Mouse (Mus musculus): ENCODE measurements around the gene Rrp15. TPM values are rescaled to one million over a fixed set of nuclear protein-coding genes. Genes with fewer than 3 reads are reported as not detected.
A peak's percentile ranks its signal among the peaks of the same experiment; 100 is the strongest.
"Not testable (repeated sequence)": the region's sequence is repeated elsewhere in the genome, so short reads cannot be mapped to it uniquely, and the experiment has no call there.

The Rrp15 gene
- polyA plus RNA-seq (2015; fragmentation: Nextera tagmentation; extraction: Ambion mirVana): 34.6 and 38.8 TPM in 2 replicates

GRCm38 (mm10) chr1:186748724-186749653 is at the start of gene Rrp15:
Rrp15 (minus strand) TSS chr1:186749358.
- Histone ChIP-seq H3K9ac (replicated peaks) (peak within 1 kb of the TSS; percentile 85), H3K4me3 (replicated peaks) (peak within 1 kb of the TSS; percentile 84), H3K27ac (peak within 1 kb of the TSS; percentile 86), H3K4me1 (replicated peaks) (peaks cover 26% of the 10 kb centered on the region), H3K36me3 (no peaks in the 10 kb centered on the region), H3K4me2 (replicated peaks) (peak within 1 kb of the TSS; percentile 86), H3K9me3 (no peaks in the 10 kb centered on the region), H3K27me3 (no peaks in the 10 kb centered on the region)
- under 1% methylated on average over 46 of the region's 46 CpGs for WGBS
- peak; percentile 97 for ATAC-seq

GRCm38 (mm10) chr1:186797991-186798390 is 48.8 kb upstream of the Rrp15 start:
- 58% methylated on average over 6 of the region's 6 CpGs for WGBS
- Histone ChIP-seq H3K4me2 (replicated peaks) (no peak overlapping the region), H3K9ac (replicated peaks) (no peak overlapping the region), H3K4me1 (replicated peaks) (no peaks in the 10 kb centered on the region), H3K4me3 (replicated peaks) (no peak overlapping the region), H3K36me3 (no peaks in the 10 kb centered on the region), H3K27ac (no peak overlapping the region), H3K27me3 (no peaks in the 10 kb centered on the region), H3K9me3 (no peaks in the 10 kb centered on the region)
- no peak for ATAC-seq

- no peaks in the 10 kb centered on the region for H3K4me1 ChIP-seq (replicated peaks)
- H3K27ac ChIP-seq: no peak overlapping the region
- H3K9me3 ChIP-seq: no peaks in the 10 kb centered on the region
- H3K36me3 ChIP-seq: no peaks in the 10 kb centered on the region
- H3K9ac ChIP-seq (replicated peaks): no peak overlapping the region
- no peak overlapping the region for H3K4me3 ChIP-seq (replicated peaks)
- no peak overlapping the region for H3K4me2 ChIP-seq (replicated peaks)
- WGBS: 86% methylated on average over 4 of the region's 4 CpGs
- no peak for ATAC-seq
- no peaks in the 10 kb centered on the region for H3K27me3 ChIP-seq
Measured at GRCm38 (mm10) chr1:186785359-186785758, 36.2 kb upstream of the Rrp15 start.

GRCm38 (mm10) chr1:186780826-186781225 is 31.7 kb upstream of the Rrp15 start:
- H3K36me3 ChIP-seq: no peaks in the 10 kb centered on the region
- H3K4me1 ChIP-seq (replicated peaks): no peaks in the 10 kb centered on the region
- ATAC-seq: no peak

GRCm38 (mm10) chr1:186773124-186773523 is 24.0 kb upstream of the Rrp15 start:
- 76% methylated on average over 3 of the region's 3 CpGs for WGBS

More at GRCm38 (mm10) chr1:186780826-186781225, 31.7 kb upstream of the Rrp15 start:
- H3K27me3 ChIP-seq: no peaks in the 10 kb centered on the region
- no peak overlapping the region for H3K9ac ChIP-seq (replicated peaks)
- H3K9me3 ChIP-seq: no peaks in the 10 kb centered on the region
- H3K27ac ChIP-seq: no peak overlapping the region
- no peak overlapping the region for H3K4me2 ChIP-seq (replicated peaks)
- H3K4me3 ChIP-seq (replicated peaks): no peak overlapping the region
- WGBS: 69% methylated on average over 2 of the region's 2 CpGs

GRCm38 (mm10) chr1:186772547-186773077 is 23.5 kb upstream of the Rrp15 start:
- H3K4me3 ChIP-seq (replicated peaks): no peak overlapping the region
- ATAC-seq: no peak
- WGBS: 72% methylated on average over 8 of the region's 8 CpGs
- H3K9me3 ChIP-seq: no peaks in the 10 kb centered on the region
- H3K4me1 ChIP-seq (replicated peaks): no peaks in the 10 kb centered on the region
- no peaks in the 10 kb centered on the region for H3K36me3 ChIP-seq
- H3K4me2 ChIP-seq (replicated peaks): no peak overlapping the region
- H3K27me3 ChIP-seq: no peaks in the 10 kb centered on the region
- H3K9ac ChIP-seq (replicated peaks): no peak overlapping the region
- no peak overlapping the region for H3K27ac ChIP-seq

More at GRCm38 (mm10) chr1:186773124-186773523, 24.0 kb upstream of the Rrp15 start:
- no peak overlapping the region for H3K27ac ChIP-seq
- H3K4me1 ChIP-seq (replicated peaks): no peaks in the 10 kb centered on the region
- no peak overlapping the region for H3K4me3 ChIP-seq (replicated peaks)
- no peaks in the 10 kb centered on the region for H3K36me3 ChIP-seq
- no peaks in the 10 kb centered on the region for H3K27me3 ChIP-seq
- no peaks in the 10 kb centered on the region for H3K9me3 ChIP-seq
- H3K9ac ChIP-seq (replicated peaks): no peak overlapping the region
- H3K4me2 ChIP-seq (replicated peaks): no peak overlapping the region
- ATAC-seq: no peak

GRCm38 (mm10) chr1:186772005-186772404 is 22.8 kb upstream of the Rrp15 start:
- WGBS: 90% methylated on average over 6 of the region's 6 CpGs

GRCm38 (mm10) chr1:186770659-186771058 is 21.5 kb upstream of the Rrp15 start:
- H3K4me3 ChIP-seq (replicated peaks): no peak overlapping the region
- 74% methylated on average over 5 of the region's 5 CpGs for WGBS
- H3K4me2 ChIP-seq (replicated peaks): no peak overlapping the region
- no peak overlapping the region for H3K27ac ChIP-seq
- no peak overlapping the region for H3K9ac ChIP-seq (replicated peaks)
- no peaks in the 10 kb centered on the region for H3K36me3 ChIP-seq
- no peak for ATAC-seq
- H3K9me3 ChIP-seq: no peaks in the 10 kb centered on the region
- H3K4me1 ChIP-seq (replicated peaks): no peaks in the 10 kb centered on the region
- H3K27me3 ChIP-seq: no peaks in the 10 kb centered on the region

More at GRCm38 (mm10) chr1:186772005-186772404, 22.8 kb upstream of the Rrp15 start:
- Histone ChIP-seq H3K4me1 (replicated peaks) (no peaks in the 10 kb centered on the region), H3K9ac (replicated peaks) (no peak overlapping the region), H3K9me3 (no peaks in the 10 kb centered on the region), H3K36me3 (no peaks in the 10 kb centered on the region), H3K27me3 (no peaks in the 10 kb centered on the region), H3K4me2 (replicated peaks) (no peak overlapping the region), H3K27ac (no peak overlapping the region), H3K4me3 (replicated peaks) (no peak overlapping the region)
- no peak for ATAC-seq

- Histone ChIP-seq H3K27ac (no peak overlapping the region), H3K36me3 (no peaks in the 10 kb centered on the region), H3K9ac (replicated peaks) (no peak overlapping the region), H3K9me3 (no peaks in the 10 kb centered on the region), H3K4me1 (replicated peaks) (no peaks in the 10 kb centered on the region), H3K27me3 (no peaks in the 10 kb centered on the region), H3K4me2 (replicated peaks) (no peak overlapping the region), H3K4me3 (replicated peaks) (no peak overlapping the region)
- ATAC-seq: no peak
- 88% methylated on average over 1 of the region's 1 CpGs for WGBS
Measured at GRCm38 (mm10) chr1:186768392-186768791, 19.2 kb upstream of the Rrp15 start.

- not testable (repeated sequence) for H3K36me3 ChIP-seq; H3K9ac ChIP-seq (replicated peaks); H3K27me3 ChIP-seq; H3K4me3 ChIP-seq (replicated peaks); H3K9me3 ChIP-seq; H3K27ac ChIP-seq; ATAC-seq; H3K4me2 ChIP-seq (replicated peaks); H3K4me1 ChIP-seq (replicated peaks)
- WGBS: 62% methylated on average over 6 of the region's 6 CpGs
Measured at GRCm38 (mm10) chr1:186763451-186763850, 14.3 kb upstream of the Rrp15 start.

GRCm38 (mm10) chr1:186749675-186750283 is 621 bp upstream of the Rrp15 start:
- Histone ChIP-seq H3K27me3 (no peaks in the 10 kb centered on the region), H3K9ac (replicated peaks) (peak overlapping the region; percentile 85), H3K4me3 (replicated peaks) (peak overlapping the region; percentile 84), H3K4me1 (replicated peaks) (peaks cover 26% of the 10 kb centered on the region), H3K36me3 (no peaks in the 10 kb centered on the region), H3K9me3 (no peaks in the 10 kb centered on the region), H3K27ac (peak overlapping the region; percentile 86), H3K4me2 (replicated peaks) (peak overlapping the region; percentile 86)
- WGBS: 35% methylated on average over 10 of the region's 10 CpGs
- peak; percentile 81 for ATAC-seq

- ATAC-seq: no peak
- H3K4me2 ChIP-seq (replicated peaks): no peak overlapping the region
- no peaks in the 10 kb centered on the region for H3K9me3 ChIP-seq
- H3K27me3 ChIP-seq: no peaks in the 10 kb centered on the region
- no peaks in the 10 kb centered on the region for H3K4me1 ChIP-seq (replicated peaks)
- no peak overlapping the region for H3K9ac ChIP-seq (replicated peaks)
- H3K27ac ChIP-seq: no peak overlapping the region
- H3K36me3 ChIP-seq: peaks cover 45% of the 10 kb centered on the region
- WGBS: 90% methylated on average over 7 of the region's 7 CpGs
- H3K4me3 ChIP-seq (replicated peaks): no peak overlapping the region
Measured at GRCm38 (mm10) chr1:186739828-186740227, 9.3 kb downstream of the Rrp15 start.

Data from midbrain, embryonic 13.5 days (tissue).